Mouse (Mus musculus) myocyte (in vitro differentiated cells): ENCODE results near the gene Amhr2.

Source experiments
- CEBPB ChIP-seq: IDR thresholded peaks from 2 replicates; pipeline ENCODE4 v1.6.1; 2011; ENCODE audit warnings: mild to moderate bottlenecking, moderate library complexity; ENCODE audit not compliant: poor library complexity, insufficient read depth, severe bottlenecking
- E2F4 ChIP-seq: IDR thresholded peaks from one replicate; pipeline ENCODE4 v1.6.1; 2011; ENCODE audit warnings: mild to moderate bottlenecking, control low read depth, moderate library complexity; ENCODE audit not compliant: insufficient read depth
- MAX ChIP-seq: IDR thresholded peaks from one replicate; pipeline ENCODE4 v1.6.1; 2011; ENCODE audit warnings: low read depth, mild to moderate bottlenecking, control low read depth
- MYOD1 ChIP-seq, 3 experiments: IDR thresholded peaks; one replicate each; pipeline ENCODE4 v1.6.1; 2011; ENCODE audit warnings: control low read depth in 2 of 3, low read depth in 2 of 3, mild to moderate bottlenecking in 2 of 3, moderate library complexity in 1 of 3; ENCODE audit not compliant: insufficient read length in 2 of 3, control insufficient read depth in 1 of 3
- MYOG ChIP-seq, 3 experiments: IDR thresholded peaks; one replicate each; pipeline ENCODE4 v1.6.1; 2011; ENCODE audit warnings: control low read depth in 2 of 3, low read depth in 2 of 3, mild to moderate bottlenecking in 2 of 3; ENCODE audit not compliant: insufficient read length in 2 of 3, control insufficient read depth in 1 of 3, insufficient read depth in 1 of 3
- POLR2A ChIP-seq: IDR thresholded peaks from one replicate; pipeline ENCODE4 v1.6.1; 2011; ENCODE audit warnings: low read depth, mild to moderate bottlenecking, control low read depth, moderate library complexity; ENCODE audit not compliant: insufficient read length
- POLR2AphosphoS2 ChIP-seq: IDR thresholded peaks from one replicate; pipeline ENCODE4 v1.6.1; 2011; ENCODE audit warnings: low read depth, control low read depth; ENCODE audit not compliant: insufficient read length
- TCF12 ChIP-seq: IDR thresholded peaks from one replicate; pipeline ENCODE4 v1.6.1; 2011; ENCODE audit warnings: mild to moderate bottlenecking, control low read depth; ENCODE audit not compliant: poor library complexity, insufficient read depth, severe bottlenecking
- TCF3 ChIP-seq: IDR thresholded peaks from one replicate; pipeline ENCODE4 v1.6.1; 2011; ENCODE audit warnings: low read depth, control low read depth; ENCODE audit not compliant: insufficient read length
- USF1 ChIP-seq: IDR thresholded peaks from one replicate; pipeline ENCODE4 v1.6.1; 2011; ENCODE audit warnings: low read depth, mild to moderate bottlenecking, control low read depth, moderate library complexity

- TF ChIP-seq TCF12 (no peak), POLR2A (no peak), POLR2AphosphoS2 (no peak), MAX (no peak), USF1 (no peak), MYOG (IDR thresholded peaks at IDR 0.05; ENCODE audit: control insufficient read depth in 1 of 3, insufficient read depth in 1 of 3, insufficient read length in 2 of 3, low read depth in 2 of 3) (no peak), E2F4 (no peak), MYOD1 (IDR thresholded peaks at IDR 0.05; ENCODE audit: control insufficient read depth in 1 of 3, insufficient read length in 2 of 3, low read depth in 2 of 3) (no peak), CEBPB (no peak), TCF3 (no peak)
Observed at GRCm38 (mm10) chr15:102406912-102407580, 38.1 kb upstream of the Amhr2 start.
